ENCODE assay signal across 9 mouse cellular contexts in genomic region chr2:35559551-35559835, GRCm38 (mm10). TPM values are rescaled to one million over a fixed set of nuclear protein-coding genes. Genes with fewer than 3 reads are reported as not detected.
DNase-seq lines count a peak whose midpoint lies in the region; ATAC-seq and TF ChIP-seq lines count a peak whose summit lies in the region.
"Had no signal": no experiment of that assay in that cellular context is flagged by ENCODE, and none has a peak within 500 bp of the region (broad histone marks: within the 10 kb centered on the region; RNA-seq: fewer than 3 reads in every experiment).

No protein-coding gene starts in this region.

- peak overlapping the region; percentile 36; the same call in 1 of the 2 replicates for H3K27ac ChIP-seq in heart, postnatal 0 days (ENCODE audit: low read depth)
- H3K27ac ChIP-seq in stomach, embryonic 15.5 days = peak overlapping the region; percentile 69

- no peak overlapping the region for H3K9ac ChIP-seq in heart, postnatal 0 days (replicated peaks; ENCODE audit: low read depth, low read length)
- H3K9ac ChIP-seq in stomach, embryonic 15.5 days = no peak overlapping the region

- TF ChIP-seq EP300 in heart, postnatal 0 days (IDR thresholded peaks at IDR 0.05; ENCODE audit: low read depth) = no peak

- no peak overlapping the region for H3K4me3 ChIP-seq in heart, postnatal 0 days (ENCODE audit: low read depth, low read length)
- no peak overlapping the region for H3K4me3 ChIP-seq in stomach, embryonic 15.5 days (replicated peaks)

- H3K4me1 ChIP-seq in heart, postnatal 0 days (ENCODE audit: control insufficient read depth, insufficient read depth) = peaks cover 27% of the 10 kb centered on the region
- peaks cover 22% of the 10 kb centered on the region for H3K4me1 ChIP-seq in stomach, embryonic 15.5 days

- peak; percentile 24; the same call in 1 of the 2 replicates for ATAC-seq in heart, postnatal 0 days (ENCODE audit: insufficient read depth, low read depth)
- 0 out of 2 replicates have a peak, but pooled peaks have one; percentile 43 for ATAC-seq in stomach, embryonic 15.5 days (ENCODE audit: insufficient read depth, low FRiP score, low read depth)

- 37% methylated on average over 2 of the region's 2 CpGs for WGBS in heart, postnatal 0 days
- 40% methylated on average over 2 of the region's 2 CpGs for WGBS in stomach, embryonic 15.5 days

- no peaks in the 10 kb centered on the region for H3K36me3 ChIP-seq in heart, postnatal 0 days (replicated peaks; ENCODE audit: control insufficient read depth, insufficient read depth, low read length)
- H3K36me3 ChIP-seq in stomach, embryonic 15.5 days = no peaks in the 10 kb centered on the region

- no peaks in the 10 kb centered on the region for H3K27me3 ChIP-seq in heart, postnatal 0 days (ENCODE audit: control insufficient read depth, insufficient read depth, low read length)
- no peaks in the 10 kb centered on the region for H3K27me3 ChIP-seq in stomach, embryonic 15.5 days (replicated peaks)

- DNase-seq in adrenal gland, adult 2 months = peak; percentile 58
- DNase-seq in adrenal gland, adult 8-10 months = no peak
- DNase-seq in lung, postnatal 10 days = peak; percentile 49
- no peak for DNase-seq in lung, adult 18-20 months
- no peak for DNase-seq in heart, postnatal 0 days (ENCODE audit: low spot score)
- no peak for DNase-seq in embryo, embryonic 11 days
- DNase-seq in thymus, postnatal 36 days = no peak
- DNase-seq: lung, adult 2 months had no signal

- H3K4me2 ChIP-seq in heart, postnatal 0 days (ENCODE audit: low read depth, low read length) = no peak overlapping the region
- H3K4me2 ChIP-seq in stomach, embryonic 15.5 days = peak overlapping the region; percentile 44; the same call in 1 of the 2 replicates

- H3K9me3 ChIP-seq in heart, postnatal 0 days (replicated peaks; ENCODE audit: control insufficient read depth, low read length) = no peaks in the 10 kb centered on the region
- H3K9me3 ChIP-seq in stomach, embryonic 15.5 days = no peaks in the 10 kb centered on the region

- TF ChIP-seq CTCF in heart, postnatal 0 days (IDR thresholded peaks at IDR 0.05; ENCODE audit: low read depth) = no peak

RNA-seq across cellular contexts. Expression of gene Dab2ip, which starts 1.4 kb away (rescaled TPM):
- 10 to 100 TPM; 69.4 to 82.3 TPM for total RNA-seq in adrenal gland, adult 2 months (2021)
- polyA plus RNA-seq in adrenal gland, adult 2 months (2012; rRNA removed) = 191 and 192 TPM in 2 replicates
- 10 to 100 TPM; 84.5 to 95.8 (median 90.0) TPM for total RNA-seq in adrenal gland, adult 8-10 months (2022)
- 57.7 and 61.1 TPM in 2 replicates for total RNA-seq in heart, postnatal 0 days (2014; rRNA removed; ENCODE audit: low replicate concordance)
- 23.8 and 23.9 TPM in 2 replicates for polyA plus RNA-seq in heart, postnatal 0 days (2015; fragmentation: Nextera tagmentation; extraction: Ambion mirVana)
- polyA plus RNA-seq in stomach, embryonic 15.5 days (2015; fragmentation: Nextera tagmentation; extraction: Ambion mirVana) = 60.0 and 62.5 TPM in 2 replicates

Comparison
In these comparisons a context has a peak if more than half of its experiments do, and no peak if none do; other contexts are left out.
1. DNase-seq: peak in adrenal gland, adult 2 months (single experiment) and lung, postnatal 10 days (single experiment); none in adrenal gland, adult 8-10 months (single experiment), lung, adult 18-20 months (0 of 2), heart, postnatal 0 days (single experiment), embryo, embryonic 11 days (single experiment) and thymus, postnatal 36 days (0 of 2).